Comparison of ENCODE assay signal across 9 mouse cellular contexts in genomic region chr14:24253611-24254202, GRCm38 (mm10). TPM values are rescaled to one million over a fixed set of nuclear protein-coding genes. Genes with fewer than 3 reads are reported as not detected.
DNase-seq lines count a peak whose midpoint lies in the region; ATAC-seq and TF ChIP-seq lines count a peak whose summit lies in the region.
"Had no signal": no experiment of that assay in that cellular context is flagged by ENCODE, and none has a peak within 500 bp of the region (broad histone marks: within the 10 kb centered on the region; RNA-seq: fewer than 3 reads in every experiment).

No protein-coding gene starts in this region.

- H3K36me3 ChIP-seq in hindbrain, postnatal 0 days (ENCODE audit: insufficient read depth, low read length) = no peaks in the 10 kb centered on the region

- peak overlapping the region; percentile 52; the same call in 1 of the 2 replicates for H3K27ac ChIP-seq in hindbrain, postnatal 0 days

- H3K4me2 ChIP-seq in hindbrain, postnatal 0 days (ENCODE audit: low read depth, low read length) = no peak overlapping the region

- no peak overlapping the region for H3K9ac ChIP-seq in hindbrain, postnatal 0 days (replicated peaks; ENCODE audit: low read length)

- H3K4me3 ChIP-seq in hindbrain, postnatal 0 days (ENCODE audit: low read length) = no peak overlapping the region

- no peak for TF ChIP-seq CTCF in hindbrain, postnatal 0 days (IDR thresholded peaks at IDR 0.05; ENCODE audit: low read depth)

- peak; percentile 91 for ATAC-seq in hindbrain, postnatal 0 days
- ATAC-seq in activated CD4-positive, CD25-positive, alpha-beta regulatory T cell, adult 4 months = no peak

- H3K9me3 ChIP-seq in hindbrain, postnatal 0 days (ENCODE audit: low read length) = no peaks in the 10 kb centered on the region

- 13% methylated on average over 8 of the region's 8 CpGs for WGBS in hindbrain, postnatal 0 days

- H3K27me3 ChIP-seq in hindbrain, postnatal 0 days (ENCODE audit: insufficient read depth, low read length) = no peaks in the 10 kb centered on the region

- peaks cover 4% of the 10 kb centered on the region; the same call in 1 of the 2 replicates for H3K4me1 ChIP-seq in hindbrain, postnatal 0 days (ENCODE audit: insufficient read depth, low read length)

- DNase-seq in MN1 (ENCODE audit: low spot score) = peak; percentile 19
- peak; percentile 67 for DNase-seq in embryo, embryonic 9.5 days (ENCODE audit: extremely low spot score)
- DNase-seq in hindbrain, postnatal 0 days (ENCODE audit: low spot score) = peak; percentile 62
- DNase-seq in lung, postnatal 25 days (ENCODE audit: low spot score) = peak; percentile 34
- no peak for DNase-seq in thymus, postnatal 25 days
- no peak for DNase-seq in B cell, adult 2 months
- no peak for DNase-seq in urinary bladder, adult 2 months (ENCODE audit: low spot score)

RNA-seq across cellular contexts. Expression of gene Dlg5, which starts 8.0 kb away (rescaled TPM):
- total RNA-seq in hindbrain, postnatal 0 days (2014; rRNA removed) = 51.2 and 52.9 TPM in 2 replicates
- polyA plus RNA-seq in hindbrain, postnatal 0 days (2015; fragmentation: Nextera tagmentation; extraction: Ambion mirVana) = 10.9 and 13.4 TPM in 2 replicates
- polyA plus RNA-seq in activated CD4-positive, CD25-positive, alpha-beta regulatory T cell, adult 4 months (2017; shearing (Covaris generic)) = under 1 TPM; 0.29 to 0.52 TPM
- polyA plus RNA-seq in urinary bladder, adult 2 months (2012; rRNA removed) = 19.2 and 24.0 TPM in 2 replicates
- total RNA-seq: common myeloid progenitor, adult 5-6 weeks had no signal

RNA-seq across cellular contexts. Expression of gene E330034G19Rik, which starts 39.3 kb away (rescaled TPM):
- not detected in 2 replicates for total RNA-seq in hindbrain, postnatal 0 days (2014; rRNA removed)
- polyA plus RNA-seq in hindbrain, postnatal 0 days (2015; fragmentation: Nextera tagmentation; extraction: Ambion mirVana) = 0.21 TPM in 2 replicates
- not detected for polyA plus RNA-seq in activated CD4-positive, CD25-positive, alpha-beta regulatory T cell, adult 4 months (2017; shearing (Covaris generic))
- polyA plus RNA-seq in urinary bladder, adult 2 months (2012; rRNA removed) = not detected in 2 replicates
- total RNA-seq: common myeloid progenitor, adult 5-6 weeks had no signal

Comparison
In these comparisons a context has a peak if more than half of its experiments do, and no peak if none do; other contexts are left out.
1. DNase-seq: peak in MN1 (single experiment), embryo, embryonic 9.5 days (single experiment), hindbrain, postnatal 0 days (single experiment) and lung, postnatal 25 days (single experiment); none in thymus, postnatal 25 days (single experiment), B cell, adult 2 months (0 of 2) and urinary bladder, adult 2 months (single experiment).